Mouse (Mus musculus): ENCODE data around the gene Vangl1. TPM values are rescaled to one million over a fixed set of nuclear protein-coding genes. Genes with fewer than 3 reads are reported as not detected.

Vangl1 gene
- polyA plus RNA-seq, 1 experiment from 2014 or later = 7.8 TPM

GRCm38 (mm10) chr3:102140606-102141005 lies 63.9 kb downstream of the Vangl1 start:
- Histone ChIP-seq H3K9me3 (ENCODE audit: control insufficient read depth, low read length) (no peaks in the 10 kb centered on the region), H3K4me3 (replicated peaks; ENCODE audit: low read depth, low read length) (no peak overlapping the region), H3K9ac (replicated peaks; ENCODE audit: low read length) (no peak overlapping the region), H3K4me1 (ENCODE audit: control insufficient read depth, insufficient read depth, low read length) (no peaks in the 10 kb centered on the region), H3K4me2 (ENCODE audit: low read length) (no peak overlapping the region), H3K36me3 (ENCODE audit: control insufficient read depth, insufficient read depth, low read length) (no peaks in the 10 kb centered on the region), H3K27ac (replicated peaks; ENCODE audit: low read depth, low read length) (no peak overlapping the region), H3K27me3 (ENCODE audit: control insufficient read depth, insufficient read depth, low read length) (no peaks in the 10 kb centered on the region)
- ATAC-seq (ENCODE audit: low FRiP score, low TSS enrichment) = no peak
- WGBS = 91% methylated on average over 6 of the region's 6 CpGs
- DNase-seq = no peak

DNA sequence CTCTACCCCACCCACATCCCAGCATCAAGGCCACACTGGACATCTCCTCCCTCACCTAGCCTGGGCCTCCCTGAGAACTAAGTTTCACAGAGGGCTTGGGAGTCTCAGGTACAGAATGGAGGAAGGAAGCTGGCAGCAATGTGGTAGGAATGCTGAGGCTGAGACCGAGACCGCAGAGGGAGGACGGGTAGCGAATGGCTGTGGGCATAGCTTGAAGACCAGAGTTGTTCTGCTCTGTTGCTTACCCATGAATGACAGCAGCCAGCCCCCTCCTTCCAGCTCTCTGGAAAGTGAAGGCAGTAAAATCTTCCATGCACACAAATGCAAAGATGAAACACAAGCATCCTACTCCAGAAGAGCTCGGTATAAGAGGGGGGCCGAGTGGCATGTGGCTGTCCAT lies 65.6 kb downstream of the Vangl1 start:
- Histone ChIP-seq H3K9ac (replicated peaks; ENCODE audit: low read length) (no peak overlapping the region), H3K4me3 (replicated peaks; ENCODE audit: low read depth, low read length) (no peak overlapping the region), H3K36me3 (ENCODE audit: control insufficient read depth, insufficient read depth, low read length) (no peaks in the 10 kb centered on the region), H3K4me1 (ENCODE audit: control insufficient read depth, insufficient read depth, low read length) (no peaks in the 10 kb centered on the region), H3K9me3 (ENCODE audit: control insufficient read depth, low read length) (no peaks in the 10 kb centered on the region), H3K4me2 (ENCODE audit: low read length) (no peak overlapping the region), H3K27ac (replicated peaks; ENCODE audit: low read depth, low read length) (no peak overlapping the region), H3K27me3 (ENCODE audit: control insufficient read depth, insufficient read depth, low read length) (no peaks in the 10 kb centered on the region)
- DNase-seq (no peak), ATAC-seq (ENCODE audit: low FRiP score, low TSS enrichment) (no peak)
- 29% methylated on average over 6 of the region's 6 CpGs for WGBS

- ATAC-seq (ENCODE audit: low FRiP score, low TSS enrichment) = peak; percentile 29; the same call in 1 of the 2 replicates
- peak overlapping the region; percentile 66 for H3K27ac ChIP-seq (replicated peaks; ENCODE audit: low read depth, low read length)
- H3K4me3 ChIP-seq (replicated peaks; ENCODE audit: low read depth, low read length) = no peak overlapping the region
- H3K27me3 ChIP-seq (ENCODE audit: control insufficient read depth, insufficient read depth, low read length) = no peaks in the 10 kb centered on the region
- no peaks in the 10 kb centered on the region for H3K4me1 ChIP-seq (ENCODE audit: control insufficient read depth, insufficient read depth, low read length)
- H3K36me3 ChIP-seq (ENCODE audit: control insufficient read depth, insufficient read depth, low read length) = no peaks in the 10 kb centered on the region
- 63% methylated on average over 10 of the region's 10 CpGs for WGBS
- H3K9me3 ChIP-seq (ENCODE audit: control insufficient read depth, low read length) = no peaks in the 10 kb centered on the region
- H3K9ac ChIP-seq (replicated peaks; ENCODE audit: low read length) = no peak overlapping the region
- peak; percentile 72 for DNase-seq
- no peak overlapping the region for H3K4me2 ChIP-seq (ENCODE audit: low read length)
Observed at GRCm38 (mm10) chr3:102137158-102137557, 67.3 kb downstream of the Vangl1 start.

DNA sequence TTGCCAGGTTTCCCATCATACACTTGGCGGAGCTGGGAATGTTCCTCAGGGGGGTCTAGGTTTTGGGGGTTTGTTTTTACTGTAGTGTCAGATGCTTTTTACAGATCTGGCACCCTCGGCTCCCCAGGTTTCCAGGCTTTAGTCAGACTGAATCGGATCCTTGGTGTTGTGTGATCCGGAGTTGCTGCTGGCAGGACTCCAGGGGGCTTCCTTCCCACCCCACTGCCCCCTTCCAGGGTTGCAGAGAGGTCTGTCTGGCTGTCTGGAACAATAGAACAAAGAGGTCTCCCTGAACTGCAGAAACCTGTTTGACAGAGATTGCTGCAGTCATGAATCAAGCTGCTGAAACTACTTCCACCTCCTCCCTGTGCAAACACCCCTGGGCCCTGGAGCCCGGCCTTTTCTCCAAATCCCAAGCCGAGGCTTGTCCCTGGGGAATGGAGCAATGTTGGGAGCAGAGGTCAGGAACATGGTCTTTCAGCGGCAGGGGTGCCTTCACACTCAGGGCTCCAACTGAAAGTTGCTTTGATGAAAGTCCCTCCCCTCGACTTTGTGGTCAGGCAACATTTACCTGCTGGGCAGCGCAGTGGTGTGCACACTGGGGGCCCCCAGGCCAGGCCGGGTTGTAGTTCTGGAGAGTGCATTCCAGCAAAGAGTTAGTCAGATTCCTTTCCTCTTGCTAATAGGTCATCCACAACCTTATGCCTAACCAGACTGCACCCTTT lies 68.9 kb downstream of the Vangl1 start:
- no peak overlapping the region for H3K4me3 ChIP-seq (replicated peaks; ENCODE audit: low read depth, low read length)
- H3K27me3 ChIP-seq (ENCODE audit: control insufficient read depth, insufficient read depth, low read length) = no peaks in the 10 kb centered on the region
- ATAC-seq (ENCODE audit: low FRiP score, low TSS enrichment) (no peak), DNase-seq (peak; percentile 35)
- no peaks in the 10 kb centered on the region for H3K9me3 ChIP-seq (ENCODE audit: control insufficient read depth, low read length)
- no peaks in the 10 kb centered on the region for H3K4me1 ChIP-seq (ENCODE audit: control insufficient read depth, insufficient read depth, low read length)
- 21% methylated on average over 10 of the region's 10 CpGs for WGBS
- H3K36me3 ChIP-seq (ENCODE audit: control insufficient read depth, insufficient read depth, low read length) = no peaks in the 10 kb centered on the region
- H3K9ac ChIP-seq (replicated peaks; ENCODE audit: low read length) = no peak overlapping the region
- H3K4me2 ChIP-seq (ENCODE audit: low read length) = no peak overlapping the region
- H3K27ac ChIP-seq (replicated peaks; ENCODE audit: low read depth, low read length) = no peak overlapping the region

- DNase-seq (peak; percentile 44), ATAC-seq (ENCODE audit: low FRiP score, low TSS enrichment) (peak; percentile 37; the same call in 1 of the 2 replicates)
- Histone ChIP-seq H3K27ac (replicated peaks; ENCODE audit: low read depth, low read length) (peak overlapping the region; percentile 34; the same call in 1 of the 2 replicates), H3K9ac (replicated peaks; ENCODE audit: low read length) (no peak overlapping the region), H3K9me3 (ENCODE audit: control insufficient read depth, low read length) (no peaks in the 10 kb centered on the region), H3K4me1 (ENCODE audit: control insufficient read depth, insufficient read depth, low read length) (no peaks in the 10 kb centered on the region), H3K4me3 (replicated peaks; ENCODE audit: low read depth, low read length) (no peak overlapping the region), H3K27me3 (ENCODE audit: control insufficient read depth, insufficient read depth, low read length) (no peaks in the 10 kb centered on the region), H3K36me3 (ENCODE audit: control insufficient read depth, insufficient read depth, low read length) (no peaks in the 10 kb centered on the region), H3K4me2 (ENCODE audit: low read length) (no peak overlapping the region)
- 76% methylated on average over 9 of the region's 9 CpGs for WGBS
Observed at GRCm38 (mm10) chr3:102131627-102132324, 72.7 kb downstream of the Vangl1 start.

GRCm38 (mm10) chr3:102130478-102130877 lies 74.0 kb downstream of the Vangl1 start:
- no peak overlapping the region for H3K9ac ChIP-seq (replicated peaks; ENCODE audit: low read length)
- no peaks in the 10 kb centered on the region for H3K27me3 ChIP-seq (ENCODE audit: control insufficient read depth, insufficient read depth, low read length)
- ATAC-seq (ENCODE audit: low FRiP score, low TSS enrichment) (no peak), DNase-seq (no peak)
- H3K27ac ChIP-seq (replicated peaks; ENCODE audit: low read depth, low read length) = no peak overlapping the region
- no peaks in the 10 kb centered on the region for H3K4me1 ChIP-seq (ENCODE audit: control insufficient read depth, insufficient read depth, low read length)
- H3K9me3 ChIP-seq (ENCODE audit: control insufficient read depth, low read length) = no peaks in the 10 kb centered on the region
- H3K36me3 ChIP-seq (ENCODE audit: control insufficient read depth, insufficient read depth, low read length) = no peaks in the 10 kb centered on the region
- 64% methylated on average over 6 of the region's 6 CpGs for WGBS
- H3K4me3 ChIP-seq (replicated peaks; ENCODE audit: low read depth, low read length) = no peak overlapping the region
- H3K4me2 ChIP-seq (ENCODE audit: low read length) = no peak overlapping the region

DNA sequence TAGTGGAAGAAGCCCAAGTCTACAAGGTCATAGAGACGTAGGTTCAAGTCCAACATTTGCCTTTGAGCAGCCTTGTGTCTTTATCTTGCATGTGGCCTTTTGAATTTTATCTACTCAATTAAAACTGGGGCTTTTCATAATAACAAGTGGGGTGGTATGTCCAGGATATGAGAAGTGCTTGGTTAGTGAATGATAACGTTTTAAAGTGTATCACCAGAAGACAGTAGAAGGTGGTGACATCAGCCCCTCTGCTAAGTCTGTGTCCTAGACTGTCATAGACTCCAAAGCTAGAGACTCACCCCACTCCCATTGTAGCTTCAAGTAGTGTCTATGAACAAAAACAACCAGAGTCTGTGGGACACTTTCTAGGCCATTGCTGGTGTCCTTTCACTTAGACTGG lies 76.3 kb downstream of the Vangl1 start:
- Histone ChIP-seq H3K4me2 (ENCODE audit: low read length) (no peak overlapping the region), H3K27ac (replicated peaks; ENCODE audit: low read depth, low read length) (no peak overlapping the region), H3K4me3 (replicated peaks; ENCODE audit: low read depth, low read length) (no peak overlapping the region), H3K36me3 (ENCODE audit: control insufficient read depth, insufficient read depth, low read length) (no peaks in the 10 kb centered on the region), H3K9ac (replicated peaks; ENCODE audit: low read length) (no peak overlapping the region), H3K27me3 (ENCODE audit: control insufficient read depth, insufficient read depth, low read length) (no peaks in the 10 kb centered on the region), H3K9me3 (ENCODE audit: control insufficient read depth, low read length) (no peaks in the 10 kb centered on the region), H3K4me1 (ENCODE audit: control insufficient read depth, insufficient read depth, low read length) (no peaks in the 10 kb centered on the region)
- no peak for ATAC-seq (ENCODE audit: low FRiP score, low TSS enrichment)
- no peak for DNase-seq
- 91% methylated on average over 2 of the region's 2 CpGs for WGBS

GRCm38 (mm10) chr3:102127114-102127513 lies 77.4 kb downstream of the Vangl1 start:
- WGBS = 90% methylated on average over 2 of the region's 2 CpGs
- no peaks in the 10 kb centered on the region for H3K36me3 ChIP-seq (ENCODE audit: control insufficient read depth, insufficient read depth, low read length)
- H3K27ac ChIP-seq (replicated peaks; ENCODE audit: low read depth, low read length) = no peak overlapping the region
- ATAC-seq (ENCODE audit: low FRiP score, low TSS enrichment) = no peak
- no peak overlapping the region for H3K9ac ChIP-seq (replicated peaks; ENCODE audit: low read length)
- DNase-seq = no peak
- H3K4me1 ChIP-seq (ENCODE audit: control insufficient read depth, insufficient read depth, low read length) = no peaks in the 10 kb centered on the region
- H3K4me2 ChIP-seq (ENCODE audit: low read length) = no peak overlapping the region
- H3K9me3 ChIP-seq (ENCODE audit: control insufficient read depth, low read length) = no peaks in the 10 kb centered on the region
- no peak overlapping the region for H3K4me3 ChIP-seq (replicated peaks; ENCODE audit: low read depth, low read length)
- H3K27me3 ChIP-seq (ENCODE audit: control insufficient read depth, insufficient read depth, low read length) = no peaks in the 10 kb centered on the region

GRCm38 (mm10) chr3:102125546-102125945 lies 78.9 kb downstream of the Vangl1 start:
- Histone ChIP-seq H3K9ac (replicated peaks; ENCODE audit: low read length) (no peak overlapping the region), H3K36me3 (ENCODE audit: control insufficient read depth, insufficient read depth, low read length) (no peaks in the 10 kb centered on the region), H3K4me3 (replicated peaks; ENCODE audit: low read depth, low read length) (no peak overlapping the region), H3K27me3 (ENCODE audit: control insufficient read depth, insufficient read depth, low read length) (no peaks in the 10 kb centered on the region), H3K4me2 (ENCODE audit: low read length) (no peak overlapping the region), H3K4me1 (ENCODE audit: control insufficient read depth, insufficient read depth, low read length) (no peaks in the 10 kb centered on the region), H3K27ac (replicated peaks; ENCODE audit: low read depth, low read length) (no peak overlapping the region), H3K9me3 (ENCODE audit: control insufficient read depth, low read length) (no peaks in the 10 kb centered on the region)
- ATAC-seq (ENCODE audit: low FRiP score, low TSS enrichment) (no peak), DNase-seq (no peak)
- WGBS = 31% methylated on average over 1 of the region's 1 CpGs
